Mouse (Mus musculus): ENCODE measurements around the gene Desi1. TPM values are rescaled to one million over a fixed set of nuclear protein-coding genes. Genes with fewer than 3 reads are reported as not detected.

Gene Desi1
- polyA plus RNA-seq, 1 experiment from 2014 or later = 42.7 TPM

GRCm38 (mm10) chr15:82046246-82046891, 12.7 kb upstream of the Desi1 start:
- Histone ChIP-seq H3K27ac (no peak overlapping the region), H3K4me2 (replicated peaks) (peak overlapping the region; percentile 98), H3K4me3 (replicated peaks) (peak overlapping the region; percentile 100), H3K27me3 (no peaks in the 10 kb centered on the region), H3K4me1 (replicated peaks) (peaks cover 28% of the 10 kb centered on the region), H3K36me3 (peaks cover 14% of the 10 kb centered on the region), H3K9me3 (no peaks in the 10 kb centered on the region), H3K9ac (replicated peaks) (peak overlapping the region; percentile 98)
- 6% methylated on average over 26 of the region's 26 CpGs for WGBS
- ATAC-seq = no peak

GRCm38 (mm10) chr15:82044166-82044784, 10.6 kb upstream of the Desi1 start:
- Histone ChIP-seq H3K27ac (no peak overlapping the region), H3K9ac (replicated peaks) (no peak overlapping the region), H3K4me2 (replicated peaks) (no peak overlapping the region), H3K9me3 (no peaks in the 10 kb centered on the region), H3K36me3 (peaks cover 31% of the 10 kb centered on the region), H3K4me1 (replicated peaks) (peaks cover 28% of the 10 kb centered on the region), H3K27me3 (no peaks in the 10 kb centered on the region), H3K4me3 (replicated peaks) (no peak overlapping the region)
- WGBS = 97% methylated on average over 7 of the region's 7 CpGs
- no peak for ATAC-seq

GRCm38 (mm10) chr15:82040650-82041049, 7.0 kb upstream of the Desi1 start:
- WGBS = 86% methylated on average over 1 of the region's 1 CpGs
- no peak for ATAC-seq
- Histone ChIP-seq H3K4me3 (replicated peaks) (no peak overlapping the region), H3K36me3 (peaks cover 62% of the 10 kb centered on the region), H3K4me1 (replicated peaks) (peaks cover 11% of the 10 kb centered on the region), H3K9me3 (no peaks in the 10 kb centered on the region), H3K27ac (no peak overlapping the region), H3K9ac (replicated peaks) (no peak overlapping the region), H3K4me2 (replicated peaks) (no peak overlapping the region), H3K27me3 (no peaks in the 10 kb centered on the region)

- ATAC-seq = no peak
- 84% methylated on average over 12 of the region's 12 CpGs for WGBS
- Histone ChIP-seq H3K36me3 (peaks cover 83% of the 10 kb centered on the region), H3K27ac (no peak overlapping the region), H3K4me3 (replicated peaks) (no peak overlapping the region), H3K9ac (replicated peaks) (no peak overlapping the region), H3K4me2 (replicated peaks) (no peak overlapping the region), H3K9me3 (no peaks in the 10 kb centered on the region), H3K27me3 (no peaks in the 10 kb centered on the region), H3K4me1 (replicated peaks) (no peaks in the 10 kb centered on the region)
These were observed 2.4 kb upstream of the Desi1 start for GRCm38 (mm10) chr15:82035904-82036689.

GRCm38 (mm10) chr15:82032386-82032785, 1.3 kb downstream of the Desi1 start:
- H3K9ac ChIP-seq (replicated peaks) = no peak overlapping the region
- no peak for ATAC-seq
- no peak overlapping the region for H3K27ac ChIP-seq
- H3K27me3 ChIP-seq = no peaks in the 10 kb centered on the region
- H3K36me3 ChIP-seq = peaks cover 83% of the 10 kb centered on the region
- WGBS = 89% methylated on average over 7 of the region's 7 CpGs
- no peaks in the 10 kb centered on the region for H3K4me1 ChIP-seq (replicated peaks)
- H3K4me2 ChIP-seq (replicated peaks) = no peak overlapping the region
- H3K9me3 ChIP-seq = no peaks in the 10 kb centered on the region
- no peak overlapping the region for H3K4me3 ChIP-seq (replicated peaks)

- WGBS = 94% methylated on average over 7 of the region's 7 CpGs
- no peak overlapping the region for H3K9ac ChIP-seq (replicated peaks)
- H3K4me1 ChIP-seq (replicated peaks) = no peaks in the 10 kb centered on the region
- no peaks in the 10 kb centered on the region for H3K27me3 ChIP-seq
- no peak overlapping the region for H3K27ac ChIP-seq
- H3K4me3 ChIP-seq (replicated peaks) = no peak overlapping the region
- no peak for ATAC-seq
- H3K4me2 ChIP-seq (replicated peaks) = no peak overlapping the region
- peaks cover 98% of the 10 kb centered on the region for H3K36me3 ChIP-seq
- no peaks in the 10 kb centered on the region for H3K9me3 ChIP-seq
These were observed 5.9 kb downstream of the Desi1 start for GRCm38 (mm10) chr15:82027726-82028125.

- Histone ChIP-seq H3K27ac (no peak overlapping the region), H3K4me1 (replicated peaks) (no peaks in the 10 kb centered on the region), H3K27me3 (no peaks in the 10 kb centered on the region), H3K9ac (replicated peaks) (no peak overlapping the region), H3K36me3 (peaks cover 98% of the 10 kb centered on the region), H3K4me2 (replicated peaks) (no peak overlapping the region), H3K4me3 (replicated peaks) (no peak overlapping the region), H3K9me3 (no peaks in the 10 kb centered on the region)
- WGBS = 95% methylated on average over 7 of the region's 7 CpGs
- no peak for ATAC-seq
These were observed 6.4 kb downstream of the Desi1 start for GRCm38 (mm10) chr15:82027276-82027675.

- no peak overlapping the region for H3K9ac ChIP-seq (replicated peaks)
- no peak overlapping the region for H3K27ac ChIP-seq
- no peak for ATAC-seq
- H3K4me3 ChIP-seq (replicated peaks) = no peak overlapping the region
- no peaks in the 10 kb centered on the region for H3K27me3 ChIP-seq
- no peak overlapping the region for H3K4me2 ChIP-seq (replicated peaks)
- no peaks in the 10 kb centered on the region for H3K4me1 ChIP-seq (replicated peaks)
- WGBS = 88% methylated on average over 6 of the region's 6 CpGs
- H3K36me3 ChIP-seq = peaks cover 85% of the 10 kb centered on the region
- no peaks in the 10 kb centered on the region for H3K9me3 ChIP-seq
These were observed 9.6 kb downstream of the Desi1 start for GRCm38 (mm10) chr15:82023965-82024635.

- Histone ChIP-seq H3K4me3 (replicated peaks) (no peak overlapping the region), H3K4me1 (replicated peaks) (0 out of 2 replicates have a peak, but pooled peaks cover under 1% of the 10 kb centered on the region), H3K9me3 (no peaks in the 10 kb centered on the region), H3K4me2 (replicated peaks) (no peak overlapping the region), H3K27ac (no peak overlapping the region), H3K36me3 (peaks cover 74% of the 10 kb centered on the region), H3K9ac (replicated peaks) (no peak overlapping the region), H3K27me3 (no peaks in the 10 kb centered on the region)
- ATAC-seq = no peak
- WGBS = 95% methylated on average over 13 of the region's 13 CpGs
These were observed 11.1 kb downstream of the Desi1 start for GRCm38 (mm10) chr15:82022535-82023088.

- Histone ChIP-seq H3K4me3 (replicated peaks) (no peak overlapping the region), H3K4me1 (replicated peaks) (peaks cover 23% of the 10 kb centered on the region), H3K9ac (replicated peaks) (no peak overlapping the region), H3K4me2 (replicated peaks) (no peak overlapping the region), H3K9me3 (no peaks in the 10 kb centered on the region), H3K27ac (no peak overlapping the region), H3K27me3 (no peaks in the 10 kb centered on the region), H3K36me3 (peaks cover 41% of the 10 kb centered on the region)
- 90% methylated on average over 3 of the region's 3 CpGs for WGBS
- no peak for ATAC-seq
These were observed 14.4 kb downstream of the Desi1 start for GRCm38 (mm10) chr15:82019288-82019687.

- Histone ChIP-seq H3K4me3 (replicated peaks) (no peak overlapping the region), H3K9me3 (no peaks in the 10 kb centered on the region), H3K27ac (no peak overlapping the region), H3K27me3 (no peaks in the 10 kb centered on the region), H3K36me3 (peaks cover 23% of the 10 kb centered on the region), H3K4me2 (replicated peaks) (no peak overlapping the region), H3K9ac (replicated peaks) (no peak overlapping the region), H3K4me1 (replicated peaks) (peaks cover 32% of the 10 kb centered on the region)
- WGBS = 76% methylated on average over 4 of the region's 4 CpGs
- no peak for ATAC-seq
These were observed 16.2 kb downstream of the Desi1 start for GRCm38 (mm10) chr15:82017461-82017860.
